Mouse (Mus musculus): ENCODE data around the gene Gm8439.
A peak's percentile ranks its signal among the peaks of the same experiment; 100 is the strongest.

Gm8439 gene

DNA sequence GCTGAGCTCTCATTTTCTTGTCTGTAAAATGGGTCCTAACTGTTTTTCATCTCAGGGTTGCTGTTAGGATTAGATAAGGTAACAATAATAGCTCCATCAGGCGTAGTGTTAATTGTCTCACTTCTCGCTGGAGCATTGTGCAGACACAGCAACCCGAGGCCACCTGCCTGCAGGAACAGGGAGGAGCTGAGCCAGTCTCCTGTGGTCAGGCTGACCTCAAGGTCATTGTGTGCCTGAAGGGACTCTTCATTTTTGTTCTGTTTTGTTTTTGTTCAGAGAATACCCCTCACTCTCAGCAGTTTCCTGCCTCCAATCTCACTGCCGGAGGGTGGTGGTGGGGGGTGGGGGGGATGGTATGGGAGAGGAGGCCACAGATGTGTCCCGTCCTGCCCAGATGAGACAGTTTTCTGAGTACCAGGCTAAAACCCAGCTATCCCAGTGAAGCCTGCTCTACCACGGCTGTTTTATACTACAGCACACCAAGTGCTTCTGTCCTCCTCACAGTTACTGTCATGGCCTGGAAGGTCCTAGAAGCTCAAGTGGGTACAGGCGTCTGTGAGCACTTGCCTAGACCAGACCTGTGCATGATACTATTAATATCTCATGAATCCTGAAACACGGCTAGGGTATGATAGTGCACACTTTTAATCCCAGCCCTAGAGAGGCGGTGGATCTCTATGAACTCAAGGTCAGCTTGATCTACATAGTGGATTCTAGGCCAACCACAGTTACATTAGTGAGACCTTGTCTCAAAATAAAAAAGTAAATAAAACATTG is 23.9 kb downstream of the Gm8439 start:
- DNase-seq (ENCODE audit: inconsistent age in 2 of 2, low spot score in 1 of 2), result peak; percentile 32 to 57

DNA sequence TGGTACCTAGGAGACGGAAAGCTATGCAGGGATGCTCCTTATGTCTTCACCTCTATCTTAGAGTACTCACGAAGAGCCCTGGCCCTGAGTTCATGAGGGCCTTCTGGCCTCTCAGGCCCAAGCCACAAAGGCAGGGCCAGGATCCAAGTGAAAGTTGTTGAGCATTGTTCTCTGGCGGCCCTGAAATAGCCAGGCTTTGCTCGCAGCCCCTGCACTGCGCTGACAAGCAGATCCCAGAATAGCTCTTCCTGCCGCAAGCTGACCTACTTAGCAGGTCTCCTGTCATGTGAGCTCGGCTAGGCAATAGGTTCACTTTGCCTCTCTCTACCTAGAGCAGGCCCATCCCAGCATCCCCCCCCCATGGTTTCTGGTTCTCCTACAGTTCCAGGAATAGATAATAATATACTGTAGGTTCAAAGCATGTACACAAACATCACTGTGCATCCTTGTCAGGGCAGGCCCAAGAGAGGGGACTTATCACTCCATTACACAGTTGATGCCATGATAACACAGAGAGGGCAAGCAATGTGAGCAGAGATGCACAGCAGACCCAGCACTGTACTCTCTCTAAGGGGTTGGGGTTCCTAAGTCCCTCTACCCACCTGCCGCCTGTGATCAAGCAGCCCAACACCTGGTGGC is 25.3 kb downstream of the Gm8439 start:
- peak; percentile 66 to 77 for DNase-seq (ENCODE audit: inconsistent age in 2 of 2, low spot score in 1 of 2)

DNA sequence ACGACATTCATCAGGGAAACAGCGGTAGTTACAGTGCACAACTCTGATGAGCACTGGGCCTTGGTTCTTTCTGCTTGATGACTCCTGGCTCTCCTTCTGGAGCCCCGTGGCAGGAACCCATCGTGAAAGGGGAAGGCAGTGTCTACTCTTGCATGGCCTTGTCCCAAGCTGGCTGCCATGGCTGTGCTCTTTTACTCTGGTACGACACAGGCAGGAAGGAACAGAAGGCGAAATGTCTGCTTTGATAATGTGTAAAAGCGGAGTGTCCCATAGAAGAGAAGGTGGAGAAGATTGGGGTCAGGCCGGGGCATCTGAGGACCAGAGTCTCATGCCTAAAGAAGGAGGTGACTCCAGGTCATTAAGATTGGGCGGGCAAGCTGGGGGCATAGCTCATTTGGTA is 26.1 kb downstream of the Gm8439 start:
- DNase-seq (ENCODE audit: inconsistent age in 2 of 2, low spot score in 1 of 2), result no peak

DNA sequence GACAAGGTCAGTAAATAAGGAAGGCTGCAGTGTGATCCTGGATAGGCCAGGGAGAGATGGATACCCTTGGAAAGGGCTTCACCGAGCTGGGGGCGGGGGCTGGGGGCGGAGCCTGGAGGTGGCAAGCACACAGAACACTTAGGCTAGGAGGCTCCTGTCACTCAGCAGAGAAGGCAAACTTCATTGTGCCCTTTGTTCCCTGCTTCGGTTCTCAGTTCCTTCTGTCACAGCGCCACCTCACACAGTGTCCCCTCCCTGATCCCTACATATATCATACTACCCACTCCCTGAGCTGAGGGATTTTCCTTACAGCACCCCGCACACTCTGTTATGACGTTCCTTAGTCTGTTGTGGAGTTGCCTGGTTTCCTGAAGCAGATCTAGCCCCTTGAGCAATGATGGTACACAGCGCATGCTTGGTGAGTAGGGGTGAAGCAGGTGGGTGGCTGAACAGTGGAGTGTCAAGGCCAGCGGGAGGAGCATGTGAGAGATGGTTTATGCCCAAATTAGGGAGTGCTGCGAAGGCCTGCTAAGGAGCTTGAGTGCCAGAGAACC is 27.1 kb downstream of the Gm8439 start:
- DNase-seq (ENCODE audit: inconsistent age in 2 of 2, low spot score in 1 of 2), result no peak

DNA sequence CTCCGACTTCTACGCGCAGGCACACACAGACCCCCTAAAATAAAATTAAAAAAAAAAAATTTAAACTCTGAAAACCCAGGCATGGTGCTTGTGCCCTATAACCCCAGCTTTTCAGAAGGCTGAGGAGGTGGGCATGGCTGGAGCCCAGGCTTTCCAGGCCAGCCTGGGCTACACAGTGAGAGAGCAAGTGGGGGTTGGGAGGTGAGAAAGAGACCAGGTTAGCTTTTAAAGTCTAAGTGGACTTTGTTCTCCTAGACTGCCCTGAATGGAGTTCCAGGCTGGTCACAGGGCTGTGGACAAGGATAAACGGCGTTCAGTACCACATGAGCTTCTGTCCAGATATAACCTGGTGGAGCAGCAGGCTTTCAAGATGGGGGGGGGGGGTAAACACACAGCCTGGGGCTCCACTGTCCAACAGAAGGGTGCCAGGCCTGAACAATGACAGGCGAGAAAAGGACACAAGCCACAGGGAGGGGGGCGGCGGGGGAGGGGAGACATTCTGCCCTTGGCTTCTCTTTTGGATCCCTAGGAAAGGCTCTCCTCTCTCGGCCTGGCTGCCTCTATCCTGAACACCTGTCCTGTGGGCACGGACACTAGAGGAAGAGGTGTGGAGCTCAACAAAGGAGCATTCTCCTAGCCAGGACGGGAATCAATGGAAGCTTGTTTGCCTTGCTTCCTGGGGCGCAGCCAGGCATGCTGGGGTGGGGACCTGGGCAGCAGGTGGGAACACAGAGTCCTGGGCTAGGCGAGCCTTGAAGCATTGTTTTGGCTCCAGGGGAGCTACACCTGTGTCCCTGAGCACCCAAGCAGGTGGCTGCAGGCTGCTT is 27.9 kb downstream of the Gm8439 start:
- DNase-seq (ENCODE audit: inconsistent age in 2 of 2, low spot score in 1 of 2), result no peak

DNA sequence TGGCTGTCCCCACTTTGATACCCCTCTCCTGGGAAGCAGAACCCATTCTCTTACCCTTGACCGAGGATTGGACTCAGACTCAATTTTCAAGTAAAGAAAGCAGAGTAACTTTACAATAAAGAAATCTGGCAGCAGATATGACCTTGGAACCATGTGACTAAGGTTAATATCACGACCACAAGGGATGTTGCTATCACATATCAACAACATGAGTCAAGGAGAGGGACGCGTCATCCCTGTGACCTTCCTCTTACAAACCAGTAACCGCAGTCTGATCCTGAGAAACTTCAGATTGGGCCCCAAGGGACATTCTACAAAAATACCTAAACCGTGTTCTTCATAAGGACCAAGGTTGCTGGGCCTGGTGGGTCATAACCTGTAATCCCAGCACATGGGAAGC is 39.2 kb downstream of the Gm8439 start:
- DNase-seq (ENCODE audit: inconsistent age in 2 of 2, low spot score in 1 of 2), result peak; percentile 82 to 91

DNA sequence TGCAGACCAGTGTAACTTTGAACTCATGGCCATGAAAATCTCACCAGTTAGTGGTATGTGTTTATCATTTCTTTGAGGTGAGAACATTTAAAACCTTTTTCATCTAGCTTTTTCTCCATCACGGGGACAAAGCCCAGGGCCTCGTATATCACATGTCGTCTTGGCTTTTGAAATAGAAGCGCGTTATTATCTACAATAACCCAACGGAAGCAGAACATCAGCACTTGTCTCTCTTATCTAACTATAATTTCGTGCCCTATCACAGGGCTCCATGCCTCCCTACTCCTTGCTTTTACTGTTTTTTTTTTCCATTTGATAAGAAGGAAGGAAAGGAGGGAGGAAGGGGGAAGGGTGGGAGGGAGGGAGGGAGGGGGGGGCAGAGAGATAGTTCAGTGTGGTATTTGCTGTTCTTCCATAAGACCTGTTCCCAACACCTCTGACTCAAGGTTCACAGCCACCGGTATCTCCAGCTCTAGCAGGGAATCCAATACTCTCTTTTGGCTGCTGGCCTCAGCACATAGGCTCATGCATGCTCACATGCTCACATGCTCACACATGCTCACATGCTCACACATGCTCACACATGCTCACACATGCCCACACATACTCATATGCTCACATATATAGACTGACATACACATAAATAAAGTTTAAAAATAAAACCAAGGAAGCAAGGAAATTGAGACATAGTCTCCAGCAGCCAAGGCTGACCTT is 41.8 kb downstream of the Gm8439 start:
- no peak for DNase-seq (ENCODE audit: inconsistent age in 2 of 2, low spot score in 1 of 2)

DNA sequence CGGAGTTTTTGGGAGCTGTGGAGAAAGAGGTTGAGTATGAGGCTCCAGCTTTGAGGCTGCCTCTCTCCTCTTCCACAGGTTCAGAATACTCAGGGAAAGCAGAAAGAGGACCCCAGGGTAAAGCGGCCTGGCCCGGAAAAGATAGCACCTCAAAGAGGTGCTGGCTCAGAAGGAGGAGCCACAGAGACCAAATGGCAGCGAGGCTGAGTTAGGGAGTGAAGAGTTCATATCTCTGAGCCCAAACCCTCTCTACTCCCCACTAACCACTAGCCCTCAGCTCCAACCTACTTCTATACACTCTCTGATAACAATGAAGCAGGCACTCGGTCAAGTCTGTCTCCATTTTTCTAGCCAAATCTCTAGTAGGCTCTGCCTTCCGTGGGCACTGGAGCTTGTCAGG is 43.3 kb downstream of the Gm8439 start:
- no peak for DNase-seq (ENCODE audit: inconsistent age in 2 of 2, low spot score in 1 of 2)

DNA sequence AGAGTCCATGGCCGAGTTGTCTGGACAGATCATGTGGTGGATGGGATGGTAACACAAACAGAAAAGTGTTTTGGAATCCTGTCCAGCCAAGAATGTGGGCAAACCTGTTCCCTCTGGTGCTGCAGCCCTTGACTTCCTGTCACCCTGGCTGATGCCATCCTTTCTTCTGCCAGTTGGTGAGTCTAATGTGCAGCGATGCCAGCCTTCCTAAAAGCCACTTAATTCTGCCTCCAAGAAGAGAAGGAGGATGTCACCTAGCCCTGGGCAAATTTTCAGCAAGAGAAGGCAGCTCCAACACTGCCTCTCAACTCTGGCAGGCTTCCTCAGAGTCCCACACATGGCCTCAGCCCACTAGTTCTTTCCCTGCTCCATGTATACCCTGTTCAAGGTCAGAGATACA is 46.8 kb downstream of the Gm8439 start:
- DNase-seq (ENCODE audit: inconsistent age in 2 of 2, low spot score in 1 of 2), result no peak

DNA sequence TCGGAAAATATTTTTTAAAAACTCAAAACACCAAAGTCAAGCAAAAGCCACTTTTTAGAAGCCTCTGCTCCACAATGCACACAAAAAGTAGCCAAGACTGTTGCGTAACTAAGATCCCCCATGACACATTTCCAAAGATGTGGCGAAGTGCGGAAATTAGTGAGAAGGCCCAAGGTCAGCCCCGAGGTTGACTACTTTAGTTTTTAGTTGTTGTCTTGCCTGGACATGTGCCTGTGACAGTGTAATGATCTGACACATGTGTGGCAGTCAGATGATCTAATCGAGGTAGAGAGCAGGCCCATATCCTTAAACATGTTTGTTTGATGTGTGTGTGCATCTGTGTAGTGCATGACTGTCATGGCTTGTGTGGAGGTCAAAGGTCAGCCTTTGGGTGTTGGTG is 53.4 kb downstream of the Gm8439 start:
- peak in 1 of 2 experiments; percentile 53 for DNase-seq (ENCODE audit: inconsistent age in 2 of 2, low spot score in 1 of 2)

DNA sequence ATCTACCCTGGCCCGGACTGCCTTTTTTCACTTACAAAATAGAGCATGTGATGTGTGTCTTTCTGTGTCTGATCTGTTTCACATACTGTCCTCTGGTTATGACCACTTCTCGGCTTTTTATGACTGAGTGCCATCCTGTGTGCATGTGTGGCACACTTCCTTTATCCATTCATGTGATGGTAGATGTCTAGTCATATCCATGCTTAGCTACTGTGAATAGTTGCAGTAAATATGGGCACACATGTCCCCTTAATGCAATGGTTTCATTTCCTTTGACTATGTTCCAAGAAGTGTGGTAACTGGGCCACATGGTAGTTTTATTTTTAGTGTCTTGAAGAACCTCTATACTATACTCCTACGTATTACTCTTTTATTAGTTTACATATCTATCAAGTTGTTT is 55.4 kb downstream of the Gm8439 start:
- no peak for DNase-seq (ENCODE audit: inconsistent age in 2 of 2, low spot score in 1 of 2)

DNA sequence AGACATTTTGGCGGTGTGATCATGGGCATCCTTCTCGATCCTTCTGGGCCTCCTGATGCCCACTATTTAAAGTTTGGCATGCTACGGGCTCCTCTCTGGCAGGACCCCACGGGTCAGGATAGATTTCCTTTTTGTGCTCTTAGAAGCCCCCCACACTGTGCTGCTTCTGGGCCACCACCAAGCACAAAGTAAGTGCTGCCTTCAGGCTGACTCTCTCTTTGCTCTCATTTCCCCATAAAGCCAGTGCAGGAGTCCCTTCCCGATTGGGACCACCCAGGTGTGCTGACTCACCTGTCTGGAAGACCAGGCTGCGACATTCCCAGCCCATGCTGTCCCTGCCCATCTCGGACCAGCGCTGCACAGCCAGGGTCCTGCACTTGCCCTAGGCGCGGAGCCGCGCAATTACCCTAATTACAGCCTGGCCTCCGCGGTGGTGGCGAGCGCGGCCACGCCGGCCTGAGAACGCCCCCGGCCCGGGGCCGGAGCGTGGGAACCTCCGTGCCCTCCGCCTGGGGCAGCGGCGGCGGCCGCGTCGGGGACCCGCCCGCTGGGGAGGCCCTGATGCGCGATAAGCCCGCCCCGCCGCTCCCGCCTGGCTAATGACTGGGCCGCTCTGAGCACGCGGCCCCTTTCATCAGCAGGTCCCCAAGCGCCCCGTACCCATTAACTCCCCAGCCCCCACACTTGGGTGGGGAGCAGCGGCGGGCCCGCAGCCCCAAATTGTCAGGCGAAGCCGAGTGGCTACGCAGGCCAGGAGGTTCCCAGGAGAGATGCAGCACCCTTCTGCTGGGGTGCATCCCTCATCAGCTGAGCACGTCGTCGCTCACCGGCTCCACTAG is 61.0 kb downstream of the Gm8439 start:
- DNase-seq (ENCODE audit: inconsistent age in 2 of 2, low spot score in 1 of 2), result peak in 1 of 2 experiments; percentile 51

DNA sequence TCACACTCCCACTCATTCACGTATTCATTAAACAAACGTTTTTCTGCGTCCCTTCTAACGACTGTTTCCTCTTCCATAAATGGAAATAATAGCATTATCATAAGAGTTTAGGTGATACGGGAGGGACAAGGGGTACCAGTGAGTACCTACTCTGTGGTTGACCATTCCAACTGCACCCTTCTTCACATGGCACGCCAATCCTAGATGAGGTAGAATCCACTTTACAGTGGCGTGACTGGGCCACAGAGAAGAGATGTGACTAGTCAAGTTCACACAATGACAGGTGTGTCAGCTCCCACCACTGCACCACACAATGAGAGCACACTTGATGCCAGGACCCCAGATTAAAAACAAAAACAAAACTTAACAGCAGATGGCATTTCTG is 61.7 kb downstream of the Gm8439 start:
- DNase-seq (ENCODE audit: inconsistent age in 2 of 2, low spot score in 1 of 2), result no peak

DNA sequence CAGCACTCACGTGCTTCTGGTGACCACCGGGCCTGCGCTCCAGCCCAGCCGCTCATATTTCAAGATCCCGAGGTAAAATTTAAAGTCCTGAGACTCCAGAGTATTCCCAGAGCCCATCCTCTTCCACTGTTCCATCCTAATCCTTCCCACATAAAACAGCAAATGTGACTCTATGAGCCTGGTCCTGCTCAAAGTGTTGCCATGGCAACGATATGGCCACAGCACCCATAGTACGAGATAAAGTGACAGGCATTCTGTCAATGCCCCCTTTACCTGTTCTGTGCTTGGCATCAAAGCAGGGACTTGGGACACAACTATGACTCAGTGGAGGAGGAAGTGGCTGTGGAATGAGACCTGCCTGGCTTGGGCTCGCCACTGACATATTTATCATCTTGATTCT is 67.4 kb downstream of the Gm8439 start:
- no peak for DNase-seq (ENCODE audit: inconsistent age in 2 of 2, low spot score in 1 of 2)

All from adrenal gland, adult (tissue).